Mouse (Mus musculus) midbrain, embryonic 11.5 days (tissue): Measurements from ENCODE around the gene Nolc1. TPM values are rescaled to one million over a fixed set of nuclear protein-coding genes. Genes with fewer than 3 reads are reported as not detected.
A peak's percentile ranks its signal among the peaks of the same experiment; 100 is the strongest.

ENCODE experiments used
- ATAC-seq: fragments of 200-750 bp; cut with Nextera tagmentation; 2 replicates; pipeline ENCODE4 v1.8.0; 2017; ENCODE audit warnings: moderate TSS enrichment, moderate library complexity; ENCODE audit not compliant: low FRiP score
- DNase-seq: peaks from one replicate; pipeline ENCODE4 v3.0.0; 2015; ENCODE audit warnings: low spot score; ENCODE audit errors: missing footprints
- H3K27ac ChIP-seq: fragments of 300-500 bp; sonication (generic); 2 replicates; pipeline ENCODE4 v1.5.1; 2014; ENCODE audit warnings: low read depth, low read length
- H3K27me3 ChIP-seq: fragments of 300-500 bp; sonication (generic); 2 replicates; pipeline ENCODE4 v1.6.1; 2014; ENCODE audit warnings: mild to moderate bottlenecking, low read length, moderate library complexity, mixed read lengths; ENCODE audit not compliant: control insufficient read depth, insufficient read depth
- H3K36me3 ChIP-seq: fragments of 300-500 bp; sonication (generic); 2 replicates; pipeline ENCODE4 v1.6.1; 2014; ENCODE audit warnings: mild to moderate bottlenecking, low read length, moderate library complexity, mixed read lengths; ENCODE audit not compliant: control insufficient read depth, insufficient read depth
- H3K4me1 ChIP-seq: fragments of 300-500 bp; sonication (generic); 2 replicates; pipeline ENCODE4 v1.6.1; 2014; ENCODE audit warnings: low read length; ENCODE audit not compliant: control insufficient read depth, insufficient read depth
- H3K4me2 ChIP-seq: fragments of 300-500 bp; sonication (generic); 2 replicates; pipeline ENCODE4 v1.6.1; 2014; ENCODE audit warnings: mild to moderate bottlenecking, moderate library complexity
- H3K4me3 ChIP-seq: fragments of 300-500 bp; sonication (generic); 2 replicates; pipeline ENCODE4 v1.5.1; 2014; ENCODE audit warnings: low read depth, low read length
- H3K9ac ChIP-seq: fragments of 300-500 bp; sonication (generic); 2 replicates; pipeline ENCODE4 v1.6.1; 2014; ENCODE audit warnings: low read length
- H3K9me3 ChIP-seq: fragments of 300-500 bp; sonication (generic); 2 replicates; pipeline ENCODE4 v1.6.1; 2016; ENCODE audit warnings: low read length; ENCODE audit not compliant: control insufficient read depth
- WGBS: fragments of 180-500 bp; shearing (Covaris S2); extraction: QIAGEN DNeasy Blood & Tissue Kit; methylation state at CpG from one replicate; pipeline ENCODE4 v1.1.7; 2014; 5-methylcytosine and 5-hydroxymethylcytosine counted together
- polyA plus RNA-seq: library from polyadenylated mRNA; unstranded; fragments of >200 nt; fragmentation: Nextera tagmentation; extraction: Ambion mirVana; gene quantifications from 2 replicates; pipeline ENCODE4 v1.2.1, GENCODE M21; 2014

Gene Nolc1
- polyA plus RNA-seq, 1 experiment from 2014 or later = 115 TPM

GRCm38 (mm10) chr19:46074266-46074665 lies 1.4 kb upstream of the Nolc1 start:
- no peaks in the 10 kb centered on the region for H3K27me3 ChIP-seq
- H3K4me2 ChIP-seq = no peak overlapping the region
- ATAC-seq = no peak
- no peak overlapping the region for H3K9ac ChIP-seq
- H3K36me3 ChIP-seq = peaks cover 12% of the 10 kb centered on the region; the same call in 1 of the 2 replicates
- no peak overlapping the region for H3K27ac ChIP-seq
- H3K9me3 ChIP-seq = no peaks in the 10 kb centered on the region
- peaks cover 12% of the 10 kb centered on the region for H3K4me1 ChIP-seq
- 88% methylated on average over 5 of the region's 5 CpGs for WGBS
- no peak overlapping the region for H3K4me3 ChIP-seq
- DNase-seq = no peak

GRCm38 (mm10) chr19:46078535-46078934 lies 2.9 kb downstream of the Nolc1 start:
- Histone ChIP-seq H3K9me3 (no peaks in the 10 kb centered on the region), H3K4me1 (peaks cover 12% of the 10 kb centered on the region), H3K36me3 (peaks cover 31% of the 10 kb centered on the region), H3K4me2 (no peak overlapping the region), H3K4me3 (no peak overlapping the region), H3K27me3 (no peaks in the 10 kb centered on the region), H3K9ac (no peak overlapping the region), H3K27ac (no peak overlapping the region)
- ATAC-seq = no peak
- no peak for DNase-seq
- 67% methylated on average over 3 of the region's 3 CpGs for WGBS

GRCm38 (mm10) chr19:46085185-46085584 lies 9.5 kb downstream of the Nolc1 start:
- no peak for DNase-seq
- ATAC-seq = no peak
- WGBS = 98% methylated on average over 8 of the region's 8 CpGs
- Histone ChIP-seq H3K36me3 (peaks cover 43% of the 10 kb centered on the region), H3K27ac (no peak overlapping the region), H3K9me3 (no peaks in the 10 kb centered on the region), H3K4me1 (no peaks in the 10 kb centered on the region), H3K27me3 (no peaks in the 10 kb centered on the region), H3K9ac (no peak overlapping the region), H3K4me2 (no peak overlapping the region), H3K4me3 (no peak overlapping the region)

- Histone ChIP-seq H3K4me3 (no peak overlapping the region), H3K27me3 (no peaks in the 10 kb centered on the region), H3K36me3 (peaks cover 39% of the 10 kb centered on the region), H3K4me1 (no peaks in the 10 kb centered on the region), H3K9me3 (no peaks in the 10 kb centered on the region), H3K27ac (no peak overlapping the region), H3K9ac (no peak overlapping the region), H3K4me2 (no peak overlapping the region)
- WGBS = 54% methylated on average over 3 of the region's 3 CpGs
- peak; percentile 93 for DNase-seq
- ATAC-seq = no peak
These were observed 10.7 kb downstream of the Nolc1 start for GRCm38 (mm10) chr19:46086337-46086736.

- no peak for ATAC-seq
- Histone ChIP-seq H3K27me3 (no peaks in the 10 kb centered on the region), H3K4me2 (no peak overlapping the region), H3K4me3 (no peak overlapping the region), H3K27ac (no peak overlapping the region), H3K9ac (no peak overlapping the region), H3K36me3 (peaks cover 25% of the 10 kb centered on the region), H3K4me1 (no peaks in the 10 kb centered on the region), H3K9me3 (no peaks in the 10 kb centered on the region)
- 91% methylated on average over 7 of the region's 7 CpGs for WGBS
- DNase-seq = no peak
These were observed 12.2 kb downstream of the Nolc1 start for GRCm38 (mm10) chr19:46087871-46088270.

- WGBS = 90% methylated on average over 4 of the region's 4 CpGs
- no peak overlapping the region for H3K27ac ChIP-seq
- H3K4me3 ChIP-seq = no peak overlapping the region
- H3K4me2 ChIP-seq = no peak overlapping the region
- H3K27me3 ChIP-seq = no peaks in the 10 kb centered on the region
- H3K9ac ChIP-seq = no peak overlapping the region
- H3K4me1 ChIP-seq = no peaks in the 10 kb centered on the region
- H3K9me3 ChIP-seq = no peaks in the 10 kb centered on the region
- DNase-seq (no peak), ATAC-seq (no peak)
- H3K36me3 ChIP-seq = no peaks in the 10 kb centered on the region
These were observed 16.0 kb downstream of the Nolc1 start for GRCm38 (mm10) chr19:46091641-46092040.

- H3K9ac ChIP-seq = no peak overlapping the region
- H3K4me1 ChIP-seq = no peaks in the 10 kb centered on the region
- no peaks in the 10 kb centered on the region for H3K27me3 ChIP-seq
- H3K4me3 ChIP-seq = no peak overlapping the region
- no peak overlapping the region for H3K4me2 ChIP-seq
- no peak overlapping the region for H3K27ac ChIP-seq
- no peaks in the 10 kb centered on the region for H3K36me3 ChIP-seq
- no peak for ATAC-seq
- no peak for DNase-seq
- no peaks in the 10 kb centered on the region for H3K9me3 ChIP-seq
- 98% methylated on average over 2 of the region's 2 CpGs for WGBS
These were observed 18.5 kb downstream of the Nolc1 start for GRCm38 (mm10) chr19:46094144-46094543.

GRCm38 (mm10) chr19:46095291-46095690 lies 19.6 kb downstream of the Nolc1 start:
- H3K4me2 ChIP-seq = no peak overlapping the region
- no peaks in the 10 kb centered on the region for H3K4me1 ChIP-seq
- no peaks in the 10 kb centered on the region for H3K36me3 ChIP-seq
- no peaks in the 10 kb centered on the region for H3K27me3 ChIP-seq
- H3K4me3 ChIP-seq = no peak overlapping the region
- no peak for DNase-seq
- WGBS = 89% methylated on average over 3 of the region's 4 CpGs
- no peak overlapping the region for H3K27ac ChIP-seq
- no peak overlapping the region for H3K9ac ChIP-seq
- ATAC-seq = no peak
- no peaks in the 10 kb centered on the region for H3K9me3 ChIP-seq

- H3K9me3 ChIP-seq = no peaks in the 10 kb centered on the region
- no peak overlapping the region for H3K4me2 ChIP-seq
- no peaks in the 10 kb centered on the region for H3K36me3 ChIP-seq
- no peaks in the 10 kb centered on the region for H3K27me3 ChIP-seq
- no peak for DNase-seq
- H3K9ac ChIP-seq = no peak overlapping the region
- H3K4me3 ChIP-seq = no peak overlapping the region
- H3K4me1 ChIP-seq = no peaks in the 10 kb centered on the region
- H3K27ac ChIP-seq = no peak overlapping the region
- 89% methylated on average over 5 of the region's 5 CpGs for WGBS
- ATAC-seq = no peak
These were observed 20.7 kb downstream of the Nolc1 start for GRCm38 (mm10) chr19:46096396-46096795.

GRCm38 (mm10) chr19:46099561-46099960 lies 23.9 kb downstream of the Nolc1 start:
- H3K27ac ChIP-seq = no peak overlapping the region
- no peak overlapping the region for H3K9ac ChIP-seq
- H3K4me3 ChIP-seq = no peak overlapping the region
- no peak for ATAC-seq
- no peaks in the 10 kb centered on the region for H3K4me1 ChIP-seq
- DNase-seq = no peak
- 85% methylated on average over 3 of the region's 3 CpGs for WGBS
- no peaks in the 10 kb centered on the region for H3K9me3 ChIP-seq
- H3K4me2 ChIP-seq = no peak overlapping the region
- no peaks in the 10 kb centered on the region for H3K36me3 ChIP-seq
- H3K27me3 ChIP-seq = no peaks in the 10 kb centered on the region
